Mouse (Mus musculus): ENCODE data around the gene Thap3.

The Thap3 gene

DNA sequence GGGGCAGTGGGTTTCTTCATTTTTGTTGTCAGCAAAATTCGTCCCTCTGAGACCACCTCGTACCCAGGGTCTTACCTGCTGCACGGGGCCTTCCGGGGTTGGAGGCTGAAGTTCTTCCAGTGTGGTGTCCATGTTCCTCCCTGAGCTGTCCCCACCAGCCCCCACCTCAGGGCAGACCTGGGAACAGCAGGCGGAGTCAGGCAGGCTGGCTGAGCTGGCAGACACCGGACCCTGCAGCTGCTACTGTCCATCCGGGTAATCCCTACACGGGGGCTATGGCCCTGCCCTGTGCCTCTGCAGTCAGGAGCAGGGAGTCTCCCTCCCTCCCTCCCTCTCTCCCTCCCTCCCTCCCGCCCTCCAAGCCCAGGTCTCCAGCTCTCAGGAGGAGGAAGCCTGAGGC, 5.2 kb downstream of the Thap3 start:
- in situ Hi-C loops (cut with MboI, MseI): no loop called here

DNA sequence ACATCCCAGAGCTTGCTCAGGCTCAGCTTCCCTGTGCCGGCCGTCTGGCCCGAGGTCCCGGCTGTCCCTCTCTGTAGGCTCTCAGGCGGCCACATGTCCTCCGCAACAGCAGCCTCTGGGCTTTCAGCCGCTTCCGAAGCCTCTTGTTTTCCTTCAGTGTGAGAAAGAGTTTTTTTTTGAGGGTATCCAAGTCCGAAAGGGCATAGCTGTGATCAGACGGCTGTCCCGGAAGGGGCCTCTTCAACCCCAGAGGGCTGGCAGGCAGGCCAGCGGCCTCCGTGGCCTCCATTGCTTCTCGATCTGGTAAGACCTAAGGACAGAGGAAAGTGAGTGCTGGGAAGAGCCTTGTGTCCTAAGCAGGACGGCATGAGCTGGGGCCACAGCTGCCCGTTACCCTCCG, 5.8 kb downstream of the Thap3 start:
- in situ Hi-C loops (cut with MboI, MseI): no loop called here

DNA sequence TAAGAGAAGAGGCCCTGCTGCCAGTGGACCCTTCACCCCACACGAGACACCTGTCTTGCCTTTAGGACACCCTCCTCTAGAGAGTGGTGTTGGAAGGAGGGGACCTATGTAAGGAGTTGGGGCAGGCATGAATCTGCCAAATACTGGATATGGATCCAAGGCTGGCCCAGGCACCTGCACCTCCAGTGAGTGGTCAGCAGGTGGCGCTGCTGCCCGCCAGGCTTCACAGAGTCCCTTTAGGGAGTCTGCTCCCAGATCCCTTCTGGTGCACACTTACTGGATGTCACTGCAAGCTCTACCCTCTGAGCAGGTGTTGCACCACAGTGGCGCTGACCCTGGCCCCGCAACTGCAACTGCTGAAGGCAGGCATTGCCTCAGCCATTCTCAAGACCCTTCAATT, 7.4 kb downstream of the Thap3 start:
- in situ Hi-C loops (cut with MboI, MseI): no loop called here

DNA sequence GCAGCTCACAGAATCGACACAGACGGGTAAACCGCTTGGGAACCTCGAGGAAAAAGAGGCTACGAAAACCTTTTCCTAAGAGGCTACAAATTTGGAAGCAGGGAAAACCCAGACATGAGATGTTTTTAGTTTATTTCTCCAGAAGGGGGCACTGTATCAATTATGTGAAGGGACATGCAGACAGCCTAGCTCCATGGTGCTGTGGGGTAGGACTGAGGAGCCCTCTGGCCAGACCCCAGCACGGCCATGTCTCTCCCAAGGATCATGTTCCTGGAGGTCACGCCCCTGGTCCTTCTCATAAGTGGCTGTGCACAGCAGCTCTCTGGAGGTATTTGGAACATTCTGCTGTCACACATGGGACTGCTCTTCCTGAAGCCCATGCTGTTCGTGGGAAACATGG, 8.1 kb downstream of the Thap3 start:
- in situ Hi-C loops (cut with MboI, MseI): no loop called here

DNA sequence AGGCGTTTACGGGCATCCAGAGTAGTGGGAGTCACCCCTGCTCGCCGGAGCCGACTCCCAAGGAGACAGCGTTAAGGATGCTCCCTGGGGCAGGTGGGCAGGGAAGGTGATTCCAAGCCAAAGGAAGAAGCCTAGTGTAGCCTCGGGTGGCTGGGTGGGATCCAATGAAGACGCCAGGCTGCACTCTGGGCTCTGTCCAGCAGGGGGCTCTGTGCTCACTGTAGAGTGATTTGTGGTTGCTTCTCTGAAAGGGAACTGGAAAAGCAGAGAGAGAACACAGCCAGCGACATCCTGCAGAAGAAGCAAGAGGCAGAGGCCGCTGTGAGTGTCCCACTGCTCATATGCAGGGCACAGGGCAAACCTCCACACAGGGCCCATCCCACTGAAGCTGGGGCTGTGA, 11.0 kb downstream of the Thap3 start:
- in situ Hi-C loops (cut with MboI, MseI): no loop called here

DNA sequence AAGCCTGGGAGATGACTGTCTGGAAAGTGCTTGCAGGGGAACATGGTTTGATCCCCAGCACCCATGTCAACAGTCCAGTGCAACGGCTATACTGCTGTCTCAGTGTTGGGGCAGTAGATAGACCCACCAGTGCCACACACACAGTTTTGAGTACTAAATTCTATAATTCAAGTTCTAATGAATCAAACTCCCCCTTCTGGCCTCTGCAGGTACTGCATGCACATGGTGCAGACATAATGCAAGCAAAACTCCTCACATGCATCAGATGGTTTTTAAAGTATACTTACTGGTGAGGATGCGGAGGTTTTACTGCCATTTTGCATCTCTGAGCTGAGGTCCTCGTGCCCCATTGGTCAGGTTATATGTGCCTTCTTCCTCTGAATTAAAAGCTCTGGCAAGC, 13.4 kb downstream of the Thap3 start:
- in situ Hi-C loops (cut with MboI, MseI): no loop called here

DNA sequence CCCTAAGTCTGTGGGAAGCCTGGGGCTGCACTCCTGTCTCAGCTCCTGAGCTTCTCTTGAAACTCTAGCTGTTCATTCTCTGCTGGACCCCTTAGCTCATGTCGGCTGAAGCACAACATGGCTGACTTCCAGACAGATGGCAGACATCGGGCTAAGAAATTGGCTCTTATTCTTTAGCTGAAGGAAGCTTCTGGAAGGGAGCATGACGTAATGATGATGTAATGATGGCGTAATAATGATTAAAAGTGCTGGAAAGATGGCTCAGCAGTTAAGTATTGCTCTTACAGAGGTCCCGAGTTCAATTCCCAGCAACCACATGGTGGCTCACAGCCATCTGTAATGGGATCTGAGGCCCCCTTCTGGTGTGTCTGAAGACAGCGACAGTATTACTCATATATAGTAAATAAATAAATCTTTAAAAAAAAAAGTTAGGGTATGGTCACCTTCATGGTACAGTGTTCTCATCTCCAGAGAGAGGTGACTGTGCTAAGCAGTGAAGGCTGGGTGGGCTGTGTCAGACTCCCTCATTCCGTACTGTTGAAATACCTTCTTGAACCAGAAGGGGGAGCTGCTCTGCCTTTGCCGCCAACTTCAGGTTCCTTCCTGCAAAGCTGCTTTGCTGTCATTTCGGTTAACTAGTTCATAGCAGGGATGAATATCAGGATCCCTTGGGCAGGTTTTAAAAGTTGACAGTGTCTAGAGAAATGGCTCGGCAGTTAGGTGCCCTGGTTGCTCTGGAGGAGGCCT, 16.4 kb downstream of the Thap3 start:
- in situ Hi-C loops (cut with MboI, MseI): no loop called here

DNA sequence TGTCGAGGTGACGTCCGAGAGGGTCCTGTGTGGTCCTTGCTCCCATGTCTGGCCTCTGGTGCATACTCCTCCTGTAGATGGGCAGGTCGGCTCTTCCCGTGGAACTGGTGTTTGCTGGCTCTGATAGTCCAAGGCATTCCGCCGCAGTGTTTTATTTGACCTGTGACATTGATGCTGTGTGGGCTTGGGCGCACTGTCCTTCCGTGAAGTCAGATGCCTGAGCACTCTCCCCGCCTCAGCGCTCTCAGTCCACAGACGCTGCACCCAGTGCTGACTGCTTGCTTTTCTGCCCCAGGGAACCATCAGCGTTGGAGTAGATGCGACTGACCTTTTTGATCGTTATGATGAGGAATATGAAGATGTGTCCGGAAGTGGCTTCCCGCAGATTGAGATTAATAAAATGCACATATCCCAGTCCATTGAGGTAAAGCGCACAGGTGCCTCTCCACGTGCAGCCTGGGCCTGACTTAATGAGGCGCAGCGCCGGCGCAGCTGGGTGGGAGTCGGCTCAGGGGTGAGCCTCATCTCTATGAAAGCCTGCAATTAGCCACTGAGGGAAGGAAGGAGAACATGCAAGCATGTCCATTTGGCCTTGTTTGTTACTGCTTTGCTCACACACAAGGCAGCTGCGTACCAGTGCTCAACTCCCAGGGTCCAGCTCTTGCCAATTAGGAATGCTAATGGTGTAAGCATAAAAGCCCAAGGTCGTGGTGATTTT, 20.4 kb downstream of the Thap3 start:
- in situ Hi-C loops (cut with MboI, MseI): no loop called here

DNA sequence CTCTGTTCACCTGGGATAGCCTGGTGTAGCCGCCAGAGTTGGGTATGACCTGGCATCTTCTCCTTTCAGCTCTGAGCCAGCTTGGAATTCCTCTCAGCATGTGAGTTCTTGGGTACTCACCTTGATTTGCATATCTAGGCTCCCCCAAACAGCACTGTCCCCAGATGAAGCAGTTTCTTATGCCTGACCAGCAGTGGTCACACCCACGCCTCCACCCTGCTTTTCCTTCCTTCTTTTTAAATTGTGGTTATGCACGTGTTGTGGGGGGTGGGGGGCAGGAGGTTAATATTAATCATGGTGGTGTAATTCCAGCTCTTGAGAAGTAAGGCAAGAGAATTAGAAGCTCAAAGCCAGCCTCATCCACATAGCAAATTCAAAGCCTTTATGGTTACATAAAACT, 26.0 kb downstream of the Thap3 start:
- in situ Hi-C loops (cut with MboI, MseI): no loop called here

DNA sequence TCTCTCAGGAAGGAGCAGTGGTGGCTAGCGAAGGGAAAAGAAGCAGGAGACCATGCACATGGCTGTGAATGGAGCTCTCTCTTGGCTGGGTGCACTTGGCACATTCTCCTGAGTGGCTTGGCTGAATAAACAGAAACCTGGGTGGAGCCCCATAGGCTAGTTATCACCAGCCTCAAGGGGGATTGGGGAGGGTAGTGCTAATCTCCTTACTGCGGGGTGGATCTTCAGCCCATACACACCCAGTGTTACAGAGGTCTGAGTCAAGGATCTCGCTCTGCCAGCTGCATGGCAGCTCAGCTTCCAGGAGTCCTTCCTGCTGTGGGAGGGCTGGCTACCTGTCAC, 28.3 kb downstream of the Thap3 start:
- in situ Hi-C loops (cut with MboI, MseI): no loop called here

DNA sequence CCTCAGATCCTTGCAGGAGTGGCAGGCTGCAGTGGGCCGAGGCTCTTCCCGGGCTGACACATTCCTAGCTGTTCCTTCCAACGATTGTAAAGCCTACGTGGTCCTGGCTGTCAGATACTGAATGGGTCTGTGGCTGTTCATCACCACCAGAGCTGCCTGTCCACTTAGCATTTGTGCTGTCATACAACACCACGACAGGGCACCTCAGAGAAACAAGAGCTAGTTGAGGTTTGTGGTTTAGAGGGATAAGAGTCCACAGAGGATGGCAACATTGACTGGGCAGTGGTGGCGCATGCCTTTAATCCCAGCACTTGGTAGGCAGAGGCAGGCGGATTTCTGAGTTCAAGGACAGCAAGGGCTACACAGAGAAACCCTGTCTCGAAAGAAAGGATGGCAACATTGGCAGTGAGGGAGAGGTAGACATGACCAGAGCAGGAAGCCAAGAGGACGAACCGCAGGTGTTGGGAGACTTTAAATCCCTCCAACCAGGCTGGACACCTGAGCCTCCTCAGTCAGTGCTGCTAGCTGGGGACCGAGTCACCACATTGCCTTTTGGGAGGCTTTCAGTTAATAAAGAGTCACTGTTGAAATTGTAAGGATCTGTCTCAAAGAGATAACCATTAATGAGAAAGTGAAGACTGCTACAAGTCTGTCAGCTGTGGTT, 28.8 kb downstream of the Thap3 start:
- in situ Hi-C loops (cut with MboI, MseI): no loop called here

DNA sequence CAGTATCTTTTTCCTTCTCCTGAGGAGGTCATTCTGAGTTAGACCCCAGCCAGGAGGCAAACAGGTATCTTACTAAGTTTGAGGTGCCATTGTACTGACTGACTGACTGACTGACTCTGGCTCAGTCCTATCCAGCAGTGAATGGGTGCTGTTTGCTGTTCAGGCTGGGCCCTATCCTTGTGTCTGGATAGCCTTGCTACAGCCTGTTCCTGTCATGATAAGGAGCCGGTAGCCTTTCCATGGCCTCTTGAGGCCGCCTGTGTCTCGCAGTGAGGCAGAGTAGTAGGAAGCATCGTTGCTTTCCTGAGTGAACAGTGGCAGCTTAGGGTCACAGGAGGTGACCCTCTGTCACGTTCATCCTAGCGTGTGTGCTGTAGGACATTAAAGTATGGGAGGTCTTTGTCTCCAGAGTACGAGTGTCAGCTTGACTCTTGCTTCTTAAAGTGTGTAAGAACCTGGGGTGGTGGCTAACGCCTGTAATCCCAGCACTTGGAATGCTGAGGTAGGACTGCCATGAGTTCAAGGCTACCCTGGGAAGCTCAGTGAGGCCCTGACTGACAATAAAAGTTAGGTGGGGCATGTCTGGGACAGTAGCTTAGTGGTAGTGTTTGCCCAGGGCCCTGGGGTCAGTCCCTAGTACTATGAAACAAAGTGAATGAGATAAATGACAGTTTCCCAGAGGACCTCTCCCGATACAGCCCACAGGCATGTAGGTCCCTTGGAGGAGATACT, 31.0 kb downstream of the Thap3 start:
- in situ Hi-C loops (cut with MboI, MseI): no loop called here

DNA sequence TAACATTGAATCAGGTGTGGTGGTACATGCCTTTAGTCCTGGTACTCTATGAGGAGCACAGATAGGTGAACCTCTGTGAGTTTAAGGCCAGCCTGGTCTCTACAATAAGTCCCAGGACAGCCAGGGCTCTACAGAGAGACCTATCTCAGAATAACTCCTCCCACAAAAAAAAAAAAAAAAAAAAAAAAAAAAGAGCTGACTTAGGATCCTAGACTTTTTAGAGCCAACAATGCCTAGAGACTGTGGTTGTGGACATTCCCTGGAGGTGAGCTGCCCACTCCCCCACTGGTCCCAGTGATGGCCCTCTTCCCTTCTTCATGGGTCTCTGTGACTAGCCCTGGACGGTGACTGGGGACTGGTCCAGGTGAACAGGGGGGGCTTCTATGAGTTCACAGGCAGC, 33.0 kb downstream of the Thap3 start:
- in situ Hi-C loops (cut with MboI, MseI): no loop called here

DNA sequence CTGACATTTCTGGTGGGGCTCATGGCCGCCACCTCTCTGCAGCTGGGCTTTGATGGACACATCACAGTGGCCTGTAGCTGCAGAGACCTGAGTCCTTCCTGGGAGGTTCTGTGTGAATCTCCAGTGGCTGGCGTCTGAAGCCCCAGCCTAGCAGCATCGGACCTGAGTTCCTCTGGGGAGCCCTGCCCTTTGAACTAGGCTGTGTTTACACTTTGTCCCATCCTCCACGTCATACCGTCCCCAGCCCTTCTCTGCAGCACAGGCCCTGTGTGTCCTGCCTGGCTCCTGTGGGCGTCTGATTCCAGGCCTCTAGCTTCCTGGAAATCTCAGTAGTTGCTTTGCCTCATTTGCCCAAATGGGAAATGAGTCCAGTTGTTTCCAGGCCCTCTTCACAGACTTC, 35.6 kb downstream of the Thap3 start:
- in situ Hi-C loops (cut with MboI, MseI): no loop called here

DNA sequence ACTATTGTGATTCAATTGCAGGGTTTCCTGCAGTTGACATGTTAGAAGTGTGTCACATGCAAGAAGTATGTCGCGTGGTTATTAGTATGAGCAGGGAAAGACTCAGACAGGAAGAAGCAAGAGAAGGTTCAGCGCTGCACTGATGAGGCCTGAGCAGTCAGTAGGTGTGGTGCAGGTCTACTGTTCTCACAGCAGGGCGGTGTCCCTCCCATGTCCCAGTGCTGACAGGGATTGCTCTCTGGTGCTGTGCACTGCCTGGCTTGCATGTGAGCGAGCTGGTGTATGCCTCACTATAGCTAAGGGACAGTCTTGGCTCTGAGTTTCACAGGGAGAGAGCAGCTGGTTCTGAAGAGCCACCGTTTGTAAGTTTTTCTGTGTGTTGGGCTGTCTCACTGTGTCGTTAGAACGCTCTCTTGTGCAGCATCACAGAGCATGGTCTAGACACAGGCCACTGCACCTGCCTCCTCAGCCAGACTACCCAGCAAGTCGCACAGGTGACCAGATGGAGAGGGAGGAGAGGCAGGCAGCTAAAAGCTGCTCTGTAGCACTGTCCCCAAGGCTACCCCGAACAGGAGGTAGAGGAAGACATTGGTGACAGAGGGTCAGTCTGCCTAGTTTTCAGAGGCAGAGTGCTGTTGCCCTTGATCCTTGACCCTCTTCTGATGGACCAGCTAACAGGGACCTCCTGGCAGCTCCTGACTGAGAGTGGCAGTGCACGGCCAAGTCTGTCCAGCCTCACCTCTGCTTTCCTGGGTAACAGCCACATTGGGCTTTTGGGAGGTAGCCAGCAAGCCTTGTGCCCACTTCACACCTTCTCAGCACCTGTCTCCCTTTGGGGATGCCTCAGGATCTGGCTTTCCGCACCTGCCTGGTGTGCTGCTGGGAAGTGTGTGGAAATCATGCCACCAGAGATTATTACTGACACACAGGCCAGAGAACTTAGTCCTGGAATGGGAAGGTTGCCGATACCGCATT, 40.0 kb downstream of the Thap3 start:
- in situ Hi-C loops (cut with MboI, MseI): no loop called here

DNA sequence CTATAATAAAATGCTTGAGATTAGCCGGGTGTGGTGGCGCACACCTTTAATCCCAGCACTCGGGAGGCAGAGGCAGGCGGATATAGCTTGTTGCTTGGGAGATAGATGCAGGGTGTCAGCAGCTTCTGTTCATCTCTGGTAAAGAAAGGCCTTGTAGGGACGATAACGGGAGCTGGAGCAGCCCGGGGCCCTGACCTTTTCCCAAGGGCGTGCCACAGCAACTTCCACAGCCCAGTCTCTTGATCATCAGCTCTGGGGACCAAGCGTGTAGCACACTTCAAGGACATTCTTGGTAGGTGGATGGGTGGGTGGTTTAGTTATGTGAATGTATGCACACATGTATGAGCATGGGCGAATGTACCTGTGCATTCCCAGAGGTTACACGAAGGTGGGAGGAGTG, 42.6 kb downstream of the Thap3 start:
- in situ Hi-C loops (cut with MboI, MseI): no loop called here

DNA sequence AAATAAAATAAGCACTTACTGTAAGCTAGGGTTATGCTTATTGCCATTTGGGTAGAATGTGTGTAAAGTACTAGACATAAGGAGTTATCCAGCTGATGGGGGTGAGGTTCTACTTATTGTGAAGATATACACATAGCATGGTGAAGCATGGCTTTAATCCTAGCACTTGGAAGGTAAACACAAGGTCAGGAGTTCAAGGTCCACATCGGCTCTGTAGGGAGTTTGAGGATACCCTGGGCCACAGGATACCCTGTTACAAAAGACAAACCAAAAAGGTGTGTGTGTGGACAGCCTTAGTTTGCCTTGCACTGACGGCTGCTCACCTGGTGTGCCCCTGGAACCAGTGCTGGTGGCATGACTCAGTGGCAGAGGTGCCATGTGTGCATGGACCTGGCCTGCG, 50.7 kb downstream of the Thap3 start:
- in situ Hi-C loops (cut with MboI, MseI): loop anchor here (10.0 kb wide), 1 partner anchor 357 kb away; the partner anchor contains the start of genes Hes3 and Icmt

DNA sequence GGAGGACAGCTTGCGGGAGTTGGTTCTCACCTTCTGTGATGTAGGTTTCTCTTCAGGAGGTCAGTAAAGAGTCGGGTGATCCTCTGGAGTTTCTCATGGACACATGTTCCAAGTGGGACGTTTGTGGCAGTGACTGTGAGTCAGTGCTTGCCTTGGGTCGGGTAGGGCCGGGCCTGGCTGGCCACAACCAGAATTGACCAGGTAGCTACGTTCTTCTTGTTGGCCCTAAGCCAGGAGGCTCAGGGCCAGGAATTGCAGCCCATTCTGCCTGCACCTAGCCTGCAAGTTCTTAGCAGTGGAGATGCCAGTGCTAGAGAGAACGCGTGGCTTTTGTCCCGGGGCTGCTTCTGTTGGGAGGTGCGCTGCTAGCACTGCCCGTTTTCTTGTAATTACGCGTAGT, 51.4 kb downstream of the Thap3 start:
- in situ Hi-C loops (cut with MboI, MseI): loop anchor here (10.0 kb wide), 1 partner anchor 357 kb away; the partner anchor contains the start of genes Hes3 and Icmt

DNA sequence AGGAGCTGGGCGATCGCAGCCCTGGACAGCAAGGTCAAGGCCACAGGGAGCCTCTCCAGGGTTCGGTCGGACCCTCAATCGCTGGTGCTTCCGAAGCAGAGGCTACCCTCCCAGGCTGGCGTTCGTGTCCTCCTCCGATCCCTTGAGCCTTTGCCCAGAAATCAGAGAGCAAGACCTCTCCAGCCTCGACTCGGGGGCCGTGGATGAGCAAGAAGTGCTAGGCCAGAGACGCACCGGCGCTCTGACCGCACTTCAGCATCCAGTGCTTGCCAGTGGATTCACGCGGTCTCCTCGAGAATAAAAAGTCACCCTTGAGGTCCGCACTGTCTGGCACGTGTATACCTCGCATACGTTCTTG, 54.6 kb downstream of the Thap3 start:
- in situ Hi-C loops (cut with MboI, MseI): loop anchor here (10.0 kb wide), 1 partner anchor 361 kb away; the partner anchor contains the start of genes Hes3 and Icmt

DNA sequence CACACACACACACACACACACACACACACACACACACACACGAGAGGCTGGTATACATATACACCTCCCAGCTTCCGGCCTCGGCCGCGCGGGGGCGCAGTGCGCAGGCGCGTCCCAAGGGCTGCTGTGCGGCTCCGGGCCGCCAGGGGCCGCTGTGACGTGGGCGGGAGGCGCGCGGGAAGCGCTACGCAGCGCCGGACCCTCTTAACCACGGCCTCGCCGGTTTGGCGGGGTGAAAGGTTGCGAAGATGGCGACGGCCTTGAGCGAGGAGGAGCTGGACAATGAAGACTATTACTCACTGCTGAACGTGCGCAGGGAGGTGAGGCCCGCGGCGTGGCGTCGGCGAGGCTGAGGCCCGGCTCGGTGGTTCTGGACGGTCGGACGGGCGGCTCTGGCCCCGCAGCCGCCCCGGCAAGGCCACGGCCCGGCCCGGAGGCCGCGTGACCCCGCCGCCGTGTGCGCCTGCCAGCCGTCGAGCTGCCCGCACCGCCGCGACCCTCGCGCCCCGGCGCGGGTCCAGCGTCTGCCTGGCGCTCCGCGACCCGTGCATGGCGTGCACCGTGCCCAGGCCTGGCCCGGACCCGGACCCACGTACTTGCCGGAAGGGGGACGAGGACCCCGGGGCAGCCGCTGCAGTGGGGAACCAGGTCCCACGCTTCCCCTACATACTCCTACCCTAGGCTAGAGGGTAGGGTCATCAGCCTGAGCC, 55.1 kb downstream of the Thap3 start, which contains the start of gene Dnajc11:
Gene Dnajc11, plus strand, starts transcription at position 187 of the 710 bp plus-strand sequence.
- in situ Hi-C loops (cut with MboI, MseI): loop anchor here (10.0 kb wide), 1 partner anchor 361 kb away; the partner anchor contains the start of genes Hes3 and Icmt
